Mouse (Mus musculus) gastrocnemius, adult 2 months (tissue): ENCODE results near the gene Socs2. TPM values are rescaled to one million over a fixed set of nuclear protein-coding genes. Genes with fewer than 3 reads are reported as not detected.

ENCODE experiments used
- DNase-seq: peaks from one replicate; pipeline ENCODE4 v3.0.0; 2022
- H3K27ac ChIP-seq: fragments of 200-600 bp; 2 replicates; pipeline ENCODE4 v1.8.1; 2022; ENCODE audit warnings: mild to moderate bottlenecking
- H3K4me3 ChIP-seq: fragments of 200-600 bp; 2 replicates; pipeline ENCODE4 v1.8.1; 2022; ENCODE audit warnings: mild to moderate bottlenecking, moderate library complexity
- CTCF ChIP-seq: fragments of 200-600 bp; IDR thresholded peaks from 2 replicates; pipeline ENCODE4 v1.8.1; 2022; ENCODE audit warnings: antibody characterized with exemption, mild to moderate bottlenecking, moderate library complexity
- intact Hi-C: fragments of 180-260 bp; cut with DNase I; formaldehyde crosslinking; loops from one replicate; pipeline ENCODE4 v1.15.1; 2025
- total RNA-seq, 2 experiments: library from RNA; stranded (reverse); gene quantifications; 2 replicates each; pipeline ENCODE4 v1.2.3; 2021

Socs2 gene
- total RNA-seq, 2 experiments from 2014 or later: 18.0 to 26.9 TPM

DNA sequence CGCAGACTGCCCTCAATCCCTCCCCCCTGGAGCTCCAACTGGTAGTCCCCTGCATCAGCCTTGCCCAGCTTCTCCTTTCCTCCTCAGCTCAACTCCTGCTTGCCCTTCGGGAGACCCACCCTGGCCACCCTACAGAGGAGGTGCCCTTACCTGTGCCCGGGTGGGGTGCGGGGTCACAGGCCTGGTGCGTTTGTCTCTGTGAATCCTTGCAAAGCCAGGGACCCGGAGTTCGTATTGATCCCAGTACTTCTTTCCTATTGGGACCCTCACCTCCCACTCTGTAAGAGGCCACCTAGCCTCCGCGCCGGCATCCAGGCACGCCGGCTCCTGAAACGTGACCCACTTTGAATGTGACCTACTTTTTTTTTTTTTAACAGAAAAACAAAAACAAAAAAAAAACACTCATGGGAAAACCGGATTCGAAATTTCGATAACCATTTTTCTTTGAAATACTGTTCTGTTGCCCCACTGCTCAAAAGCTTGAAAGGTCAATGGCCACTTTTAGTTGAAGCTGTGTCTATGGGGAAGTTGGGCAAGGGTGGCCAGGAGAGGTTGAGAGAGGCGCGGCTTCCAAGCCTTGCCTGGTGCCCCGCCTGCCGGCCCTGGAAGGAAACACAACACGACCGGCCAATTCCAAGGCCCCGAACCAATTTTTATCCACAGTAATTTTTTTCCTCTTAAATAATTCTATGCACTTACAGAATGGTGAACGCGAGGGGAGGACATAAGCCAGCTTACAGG, 686 bp upstream of the Socs2 start:
- intact Hi-C loops: loop anchor here (1.0 to 2.0 kb wide), 7 partner anchors 59 to 426 kb away; no protein-coding TSS in a partner anchor
- peak; percentile 87 for DNase-seq
- TF ChIP-seq CTCF: peak; percentile 97; the same call in 1 of the 2 replicates
- Histone ChIP-seq H3K27ac (peak overlapping the region; percentile 98), H3K4me3 (peak overlapping the region; percentile 83)

GRCm38 (mm10) chr10:95416361-95416684, 657 bp downstream of the Socs2 start:
- no peak for DNase-seq
- H3K4me3 ChIP-seq: peak overlapping the region; percentile 83
- intact Hi-C loops: loop anchor here (2.0 kb wide), 3 partner anchors 94 to 276 kb away; no protein-coding TSS in a partner anchor
- peak overlapping the region; percentile 98 for H3K27ac ChIP-seq
- TF ChIP-seq CTCF: no peak

- peak; percentile 70 for DNase-seq
- peak; percentile 41 for TF ChIP-seq CTCF
- Histone ChIP-seq H3K27ac (peak overlapping the region; percentile 98), H3K4me3 (peak overlapping the region; percentile 83)
- intact Hi-C loops: loop anchor here (2.0 kb wide), 4 partner anchors 17 to 275 kb away; no protein-coding TSS in a partner anchor
Observed at GRCm38 (mm10) chr10:95415533-95416360, 1.2 kb downstream of the Socs2 start.

- Histone ChIP-seq H3K27ac (peak overlapping the region; percentile 98), H3K4me3 (peak overlapping the region; percentile 83)
- intact Hi-C loops: loop anchor here (2.0 kb wide), 1 partner anchor 16 kb away; no protein-coding TSS in a partner anchor
- no peak for DNase-seq
- TF ChIP-seq CTCF: no peak
Observed at GRCm38 (mm10) chr10:95415159-95415532, 1.8 kb downstream of the Socs2 start.

- DNase-seq: peak; percentile 75
- peak overlapping the region; percentile 83 for H3K4me3 ChIP-seq
- intact Hi-C loops: loop anchor here (2.0 kb wide), 1 partner anchor 16 kb away; no protein-coding TSS in a partner anchor
- H3K27ac ChIP-seq: peak overlapping the region; percentile 98
- TF ChIP-seq CTCF: peak; percentile 26
Observed at GRCm38 (mm10) chr10:95414316-95415158, 2.4 kb downstream of the Socs2 start.

DNA sequence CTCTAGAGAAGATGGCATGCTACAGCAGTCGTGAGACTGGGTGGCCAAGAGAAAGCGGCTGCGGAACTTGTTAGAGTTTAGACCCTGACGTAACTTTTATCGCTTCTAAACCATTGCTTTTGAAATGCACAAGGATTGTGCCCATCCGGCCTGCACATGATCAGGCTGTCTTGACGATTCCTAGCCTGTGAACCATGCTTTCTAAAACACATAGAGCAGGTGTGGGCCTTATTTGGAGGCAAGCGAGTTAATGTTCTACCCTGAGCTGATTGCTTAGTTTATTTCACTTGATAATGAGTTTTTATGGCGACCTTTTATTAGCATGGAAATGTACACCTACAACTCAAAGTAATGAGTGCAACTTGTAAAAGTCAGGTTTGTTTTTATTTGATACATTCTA, 5.8 kb downstream of the Socs2 start:
- DNase-seq: no peak
- Histone ChIP-seq H3K4me3 (no peak overlapping the region), H3K27ac (no peak overlapping the region)
- intact Hi-C loops: no loop called here
- TF ChIP-seq CTCF: no peak

DNA sequence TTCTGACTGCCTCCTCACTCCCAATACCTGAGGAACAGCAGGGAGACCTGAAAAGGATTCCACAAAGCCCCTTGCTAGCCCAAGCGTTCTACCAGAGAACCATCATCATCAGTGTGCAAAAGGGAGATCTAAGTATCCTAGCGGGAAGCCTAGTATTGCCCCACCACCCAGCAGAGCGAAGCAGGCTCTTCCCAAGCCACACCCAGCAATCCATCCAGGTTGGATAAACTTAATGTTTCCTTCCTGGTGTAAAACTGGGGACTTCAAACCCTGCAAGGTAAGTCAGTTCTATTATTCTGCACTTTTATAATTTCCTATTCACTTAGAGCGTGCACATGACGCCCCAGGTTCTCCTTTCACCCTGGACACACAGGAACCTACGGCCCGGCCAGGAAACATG, 6.3 kb downstream of the Socs2 start:
- TF ChIP-seq CTCF: no peak
- intact Hi-C loops: no loop called here
- H3K4me3 ChIP-seq: no peak overlapping the region
- DNase-seq: no peak
- H3K27ac ChIP-seq: no peak overlapping the region

DNA sequence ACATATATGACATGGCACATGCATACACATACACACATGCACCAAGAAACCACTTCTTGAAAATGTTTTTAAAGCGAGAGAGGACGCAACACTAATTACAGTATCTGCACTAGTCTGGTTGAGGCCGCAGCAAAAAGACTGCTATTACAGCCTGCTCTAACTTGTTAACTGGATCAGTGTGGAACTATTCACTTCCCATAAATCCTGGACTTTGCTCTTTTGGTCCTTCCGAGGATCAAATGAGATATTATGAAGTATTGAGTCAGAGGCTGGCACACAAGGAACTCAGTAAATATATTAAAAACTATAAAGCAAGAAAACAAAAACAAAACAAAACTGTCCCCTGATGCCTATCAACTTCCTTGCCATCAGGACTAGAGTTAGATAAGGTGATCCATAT, 6.8 kb downstream of the Socs2 start:
- H3K4me3 ChIP-seq: no peak overlapping the region
- no peak for TF ChIP-seq CTCF
- H3K27ac ChIP-seq: no peak overlapping the region
- intact Hi-C loops: no loop called here
- DNase-seq: no peak

GRCm38 (mm10) chr10:95409149-95409548, 7.8 kb downstream of the Socs2 start:
- H3K27ac ChIP-seq: no peak overlapping the region

GRCm38 (mm10) chr10:95408487-95408886, 8.5 kb downstream of the Socs2 start:
- intact Hi-C loops: no loop called here
- no peak for DNase-seq
- Histone ChIP-seq H3K4me3 (no peak overlapping the region), H3K27ac (no peak overlapping the region; the same call in 1 of the 2 replicates)
- TF ChIP-seq CTCF: no peak

More at GRCm38 (mm10) chr10:95409149-95409548, 7.8 kb downstream of the Socs2 start:
- TF ChIP-seq CTCF: no peak
- no peak overlapping the region for H3K4me3 ChIP-seq
- DNase-seq: no peak
- intact Hi-C loops: no loop called here

DNA sequence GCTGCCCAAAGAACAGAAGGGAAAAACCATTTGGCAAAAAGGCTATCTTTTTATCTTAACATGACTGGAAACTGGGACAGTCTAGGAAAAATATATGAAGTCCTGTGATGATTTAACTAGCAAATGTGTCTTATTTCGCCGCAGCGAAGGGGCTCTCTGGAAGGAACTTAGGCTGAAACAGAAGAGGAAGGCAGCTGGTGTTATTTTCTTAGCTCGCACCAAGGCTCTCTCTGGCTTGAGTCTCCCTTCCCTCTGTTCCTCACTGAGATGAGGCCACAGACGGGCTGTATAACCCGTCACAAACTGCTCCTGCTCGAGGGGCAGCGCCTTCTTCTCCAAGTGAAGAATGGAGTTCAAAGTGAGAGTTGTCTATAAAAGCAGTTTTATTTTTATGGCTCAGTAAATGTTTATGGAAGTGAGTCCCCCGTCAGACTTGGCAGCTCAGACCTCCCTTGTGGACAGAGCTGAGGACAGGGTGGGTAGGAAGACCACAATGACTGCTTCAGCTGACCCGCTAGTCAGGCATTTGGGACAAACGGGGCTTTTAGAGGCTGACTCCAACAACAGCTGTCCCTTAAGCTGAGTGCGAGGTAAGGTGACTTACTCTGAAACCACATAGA, 9.3 kb downstream of the Socs2 start:
- TF ChIP-seq CTCF: no peak
- no peak for DNase-seq
- Histone ChIP-seq H3K4me3 (no peak overlapping the region), H3K27ac (no peak overlapping the region)
- intact Hi-C loops: no loop called here

DNA sequence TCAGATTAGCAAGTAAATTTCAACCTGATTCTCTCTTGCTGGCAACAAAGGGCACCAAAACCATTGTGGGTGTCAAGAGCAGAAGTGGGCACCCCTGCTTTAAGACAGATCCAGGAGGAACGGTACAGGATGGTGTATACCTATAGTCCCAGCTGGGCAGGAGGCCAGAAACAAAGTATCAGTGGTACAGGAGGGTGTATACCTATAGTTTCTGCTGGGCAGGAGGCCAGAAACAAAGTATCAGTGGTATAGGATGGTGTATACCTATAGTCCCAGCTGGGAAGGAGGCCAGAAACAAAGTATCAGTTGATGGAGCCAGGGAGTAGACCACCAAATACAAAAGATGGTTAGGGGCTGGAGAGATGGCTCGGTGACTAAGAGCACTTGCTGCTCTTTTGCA, 12.2 kb downstream of the Socs2 start:
- TF ChIP-seq CTCF: no peak
- intact Hi-C loops: no loop called here
- H3K4me3 ChIP-seq: no peak overlapping the region
- no peak overlapping the region for H3K27ac ChIP-seq
- no peak for DNase-seq
